Mouse (Mus musculus): ENCODE results near the gene Syt16. TPM values are rescaled to one million over a fixed set of nuclear protein-coding genes. Genes with fewer than 3 reads are reported as not detected.

The Syt16 gene
- total and polyA plus RNA-seq, 2 experiments from 2014 or later = 102 to 114 TPM

DNA sequence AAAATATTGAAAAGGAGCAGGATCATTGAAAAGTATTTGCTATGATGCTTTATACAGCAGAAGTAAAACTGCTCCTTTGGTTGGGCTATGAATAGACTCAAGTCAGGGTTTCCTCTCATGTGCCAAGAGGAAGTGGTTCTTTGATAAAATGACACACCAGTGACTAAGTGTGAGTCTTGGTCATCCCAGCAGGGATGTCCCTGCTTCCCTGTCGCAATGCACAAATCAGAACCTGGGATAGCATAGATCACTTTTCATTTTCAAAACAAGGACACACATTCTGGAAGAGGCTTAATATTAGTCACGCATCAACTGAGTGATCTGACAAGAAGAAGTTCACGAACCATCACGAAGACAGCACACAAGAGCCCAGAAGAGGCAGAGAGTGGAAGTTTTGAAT, 195.1 kb downstream of the Syt16 start:
- Histone ChIP-seq H3K4me1 (ENCODE audit: insufficient read depth) (peaks cover 6% of the 10 kb centered on the region; the same call in 1 of the 2 replicates), H3K9me3 (ENCODE audit: low read length) (no peaks in the 10 kb centered on the region), H3K9ac (no peak overlapping the region), H3K4me3 (ENCODE audit: low read depth, low read length) (no peak overlapping the region), H3K27ac (ENCODE audit: low read depth, low read length) (no peak overlapping the region), H3K27me3 (ENCODE audit: insufficient read depth, low read length) (no peaks in the 10 kb centered on the region), H3K4me2 (ENCODE audit: low read depth) (no peak overlapping the region), H3K36me3 (ENCODE audit: insufficient read depth) (no peaks in the 10 kb centered on the region)
- ATAC-seq (no peak), DNase-seq (no peak)
- no peak for TF ChIP-seq CTCF (IDR thresholded peaks at IDR 0.05; ENCODE audit: low read depth)
- WGBS = 88% methylated on average over 4 of the region's 4 CpGs

DNA sequence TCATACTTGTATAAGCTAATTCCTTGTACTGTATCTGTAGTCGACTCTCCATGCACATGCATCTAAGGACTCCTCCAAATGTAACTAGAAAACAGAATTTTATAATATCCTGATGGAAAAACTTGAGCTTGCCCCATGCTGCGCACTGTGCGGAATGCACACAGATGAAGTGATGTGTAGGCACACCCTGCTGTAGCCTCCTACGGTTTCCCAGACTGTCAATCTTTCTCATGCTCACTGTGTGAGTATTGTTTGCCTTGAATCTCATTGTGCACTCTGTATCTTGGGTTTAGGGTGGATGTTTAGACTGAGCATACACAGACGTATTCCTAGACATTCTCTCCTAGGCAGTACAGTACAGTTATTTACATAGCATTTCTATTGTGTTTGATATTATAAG, 203.9 kb downstream of the Syt16 start:
- no peaks in the 10 kb centered on the region for H3K27me3 ChIP-seq (ENCODE audit: insufficient read depth, low read length)
- H3K9ac ChIP-seq = no peak overlapping the region
- no peak overlapping the region for H3K27ac ChIP-seq (ENCODE audit: low read depth, low read length)
- DNase-seq = no peak
- WGBS = 64% methylated on average over 5 of the region's 5 CpGs
- ATAC-seq = peak; percentile 43; the same call in 1 of the 2 replicates
- TF ChIP-seq CTCF (IDR thresholded peaks at IDR 0.05; ENCODE audit: low read depth) = no peak
- H3K4me3 ChIP-seq (ENCODE audit: low read depth, low read length) = no peak overlapping the region
- H3K9me3 ChIP-seq (ENCODE audit: low read length) = no peaks in the 10 kb centered on the region
- H3K4me2 ChIP-seq (ENCODE audit: low read depth) = no peak overlapping the region
- H3K36me3 ChIP-seq (ENCODE audit: insufficient read depth) = no peaks in the 10 kb centered on the region
- peaks cover 7% of the 10 kb centered on the region; the same call in 1 of the 2 replicates for H3K4me1 ChIP-seq (ENCODE audit: insufficient read depth)

GRCm38 (mm10) chr12:74202431-74203042, 205.1 kb downstream of the Syt16 start:
- ATAC-seq = peak; percentile 47; the same call in 1 of the 2 replicates
- no peak for DNase-seq
- no peaks in the 10 kb centered on the region for H3K36me3 ChIP-seq (ENCODE audit: insufficient read depth)
- no peaks in the 10 kb centered on the region for H3K27me3 ChIP-seq (ENCODE audit: insufficient read depth, low read length)
- H3K9ac ChIP-seq = no peak overlapping the region
- H3K9me3 ChIP-seq (ENCODE audit: low read length) = no peaks in the 10 kb centered on the region
- WGBS = 46% methylated on average over 6 of the region's 6 CpGs
- H3K4me3 ChIP-seq (ENCODE audit: low read depth, low read length) = no peak overlapping the region
- no peak for TF ChIP-seq CTCF (IDR thresholded peaks at IDR 0.05; ENCODE audit: low read depth)
- peaks cover 7% of the 10 kb centered on the region; the same call in 1 of the 2 replicates for H3K4me1 ChIP-seq (ENCODE audit: insufficient read depth)
- no peak overlapping the region for H3K27ac ChIP-seq (ENCODE audit: low read depth, low read length)
- no peak overlapping the region for H3K4me2 ChIP-seq (ENCODE audit: low read depth)

DNA sequence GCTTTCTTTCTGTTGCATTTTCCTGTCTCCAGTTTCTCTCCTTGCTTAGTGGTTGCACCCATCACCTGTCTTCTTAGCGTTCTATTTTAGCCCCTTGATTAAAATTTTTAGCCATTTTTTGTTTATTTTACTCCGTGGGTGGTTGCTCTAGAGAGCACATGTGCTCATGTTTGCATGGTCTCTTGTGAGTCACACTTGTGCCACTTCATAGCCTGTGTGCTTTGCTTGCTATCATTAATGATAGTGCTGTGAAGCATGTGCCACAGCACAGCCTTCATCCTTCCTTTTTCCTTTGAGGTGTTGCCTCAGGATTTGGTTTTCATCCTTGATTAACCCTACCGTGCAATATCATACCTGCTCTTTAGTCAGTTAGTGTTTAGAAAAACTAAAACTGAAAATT, 214.7 kb downstream of the Syt16 start:
- ATAC-seq = no peak
- Histone ChIP-seq H3K36me3 (ENCODE audit: insufficient read depth) (no peaks in the 10 kb centered on the region), H3K27ac (ENCODE audit: low read depth, low read length) (no peak overlapping the region), H3K27me3 (ENCODE audit: insufficient read depth, low read length) (no peaks in the 10 kb centered on the region), H3K9me3 (ENCODE audit: low read length) (no peaks in the 10 kb centered on the region), H3K9ac (no peak overlapping the region), H3K4me1 (ENCODE audit: insufficient read depth) (no peaks in the 10 kb centered on the region), H3K4me2 (ENCODE audit: low read depth) (no peak overlapping the region), H3K4me3 (ENCODE audit: low read depth, low read length) (no peak overlapping the region)
- 84% methylated on average over 3 of the region's 3 CpGs for WGBS
- no peak for TF ChIP-seq CTCF (IDR thresholded peaks at IDR 0.05; ENCODE audit: low read depth)
- DNase-seq = no peak

GRCm38 (mm10) chr12:74216103-74216728, 218.8 kb downstream of the Syt16 start:
- Histone ChIP-seq H3K4me2 (ENCODE audit: low read depth) (no peak overlapping the region), H3K4me3 (ENCODE audit: low read depth, low read length) (no peak overlapping the region), H3K27ac (ENCODE audit: low read depth, low read length) (peak overlapping the region; percentile 67), H3K4me1 (ENCODE audit: insufficient read depth) (no peaks in the 10 kb centered on the region), H3K36me3 (ENCODE audit: insufficient read depth) (no peaks in the 10 kb centered on the region), H3K9me3 (ENCODE audit: low read length) (no peaks in the 10 kb centered on the region), H3K9ac (no peak overlapping the region), H3K27me3 (ENCODE audit: insufficient read depth, low read length) (no peaks in the 10 kb centered on the region)
- ATAC-seq (peak; percentile 86), DNase-seq (no peak)
- TF ChIP-seq CTCF (IDR thresholded peaks at IDR 0.05; ENCODE audit: low read depth) = no peak
- 63% methylated on average over 5 of the region's 5 CpGs for WGBS

- H3K27ac ChIP-seq (ENCODE audit: low read depth, low read length) = no peak overlapping the region
- TF ChIP-seq CTCF (IDR thresholded peaks at IDR 0.05; ENCODE audit: low read depth) = no peak
- no peak overlapping the region for H3K4me2 ChIP-seq (ENCODE audit: low read depth)
- H3K4me3 ChIP-seq (ENCODE audit: low read depth, low read length) = no peak overlapping the region
- no peak for DNase-seq
- no peak overlapping the region for H3K9ac ChIP-seq
- no peak for ATAC-seq
- H3K27me3 ChIP-seq (ENCODE audit: insufficient read depth, low read length) = no peaks in the 10 kb centered on the region
- no peaks in the 10 kb centered on the region for H3K9me3 ChIP-seq (ENCODE audit: low read length)
- H3K4me1 ChIP-seq (ENCODE audit: insufficient read depth) = no peaks in the 10 kb centered on the region
- no peaks in the 10 kb centered on the region for H3K36me3 ChIP-seq (ENCODE audit: insufficient read depth)
- WGBS = 90% methylated on average over 4 of the region's 4 CpGs
Observed at GRCm38 (mm10) chr12:74219909-74220308, 222.4 kb downstream of the Syt16 start.

GRCm38 (mm10) chr12:74220651-74221050, 223.2 kb downstream of the Syt16 start:
- no peaks in the 10 kb centered on the region for H3K27me3 ChIP-seq (ENCODE audit: insufficient read depth, low read length)
- H3K4me1 ChIP-seq (ENCODE audit: insufficient read depth) = no peaks in the 10 kb centered on the region
- no peak overlapping the region for H3K4me2 ChIP-seq (ENCODE audit: low read depth)
- DNase-seq = no peak
- 87% methylated on average over 1 of the region's 1 CpGs for WGBS
- no peak overlapping the region for H3K9ac ChIP-seq
- H3K27ac ChIP-seq (ENCODE audit: low read depth, low read length) = no peak overlapping the region
- H3K9me3 ChIP-seq (ENCODE audit: low read length) = no peaks in the 10 kb centered on the region
- no peak overlapping the region for H3K4me3 ChIP-seq (ENCODE audit: low read depth, low read length)
- no peaks in the 10 kb centered on the region for H3K36me3 ChIP-seq (ENCODE audit: insufficient read depth)
- TF ChIP-seq CTCF (IDR thresholded peaks at IDR 0.05; ENCODE audit: low read depth) = no peak
- no peak for ATAC-seq

Measured in forebrain, postnatal 0 days (tissue).